Mouse (Mus musculus) lung, postnatal 36 days (tissue): ENCODE results near the gene Cnih2.

Experiments
- DNase-seq: peaks from one replicate; pipeline ENCODE4 v3.0.0; 2022; ENCODE audit warnings: mixed read lengths

Gene Cnih2

GRCm38 (mm10) chr19:5067040-5067799 lies 31.1 kb downstream of the Cnih2 start:
- DNase-seq: no peak

GRCm38 (mm10) chr19:5065104-5065503 lies 33.2 kb downstream of the Cnih2 start:
- no peak for DNase-seq

- DNase-seq: peak; percentile 35
These were observed 35.9 kb downstream of the Cnih2 start for GRCm38 (mm10) chr19:5062446-5062845.

GRCm38 (mm10) chr19:5062041-5062440 lies 36.3 kb downstream of the Cnih2 start:
- DNase-seq: no peak

- peak; percentile 29 for DNase-seq
These were observed 37.7 kb downstream of the Cnih2 start for GRCm38 (mm10) chr19:5060365-5061330.

GRCm38 (mm10) chr19:5058801-5059771 lies 39.2 kb downstream of the Cnih2 start:
- DNase-seq: peak; percentile 53

GRCm38 (mm10) chr19:5057876-5058775 lies 40.2 kb downstream of the Cnih2 start:
- DNase-seq: peak; percentile 79

GRCm38 (mm10) chr19:5056251-5056650 lies 42.1 kb downstream of the Cnih2 start:
- peak; percentile 50 for DNase-seq

GRCm38 (mm10) chr19:5053909-5054308 lies 44.4 kb downstream of the Cnih2 start:
- DNase-seq: peak; percentile 53

GRCm38 (mm10) chr19:5052853-5053252 lies 45.5 kb downstream of the Cnih2 start:
- DNase-seq: no peak

GRCm38 (mm10) chr19:5052166-5052822 lies 46.0 kb downstream of the Cnih2 start:
- no peak for DNase-seq

- DNase-seq: no peak
These were observed 46.8 kb downstream of the Cnih2 start for GRCm38 (mm10) chr19:5051515-5051914.

- DNase-seq: no peak
These were observed 47.3 kb downstream of the Cnih2 start for GRCm38 (mm10) chr19:5051031-5051430.

- peak; percentile 76 for DNase-seq
These were observed 48.0 kb downstream of the Cnih2 start, which contains the start of gene Rin1 for GRCm38 (mm10) chr19:5050047-5050905. TSS of gene Rin1 (plus strand) at chr19:5050481.

GRCm38 (mm10) chr19:5049325-5049724 lies 49.0 kb downstream of the Cnih2 start:
- DNase-seq: no peak

GRCm38 (mm10) chr19:5048138-5049056 lies 49.9 kb downstream of the Cnih2 start:
- DNase-seq: no peak

- no peak for DNase-seq
These were observed 52.8 kb downstream of the Cnih2 start for GRCm38 (mm10) chr19:5045531-5045930.
